Comparison of ENCODE assay signal across 9 mouse cellular contexts in genomic region chr3:121700364-121700952, GRCm38 (mm10). TPM values are rescaled to one million over a fixed set of nuclear protein-coding genes. Genes with fewer than 3 reads are reported as not detected.
DNase-seq lines count a peak whose midpoint lies in the region; ATAC-seq and TF ChIP-seq lines count a peak whose summit lies in the region.
"Had no signal": no experiment of that assay in that cellular context is flagged by ENCODE, and none has a peak within 500 bp of the region (broad histone marks: within the 10 kb centered on the region; RNA-seq: fewer than 3 reads in every experiment).

No protein-coding gene starts in this region.

- no peaks in the 10 kb centered on the region for H3K36me3 ChIP-seq in embryonic facial prominence, embryonic 11.5 days (replicated peaks; ENCODE audit: control insufficient read depth, insufficient read depth, low read depth, low read length)
- no peaks in the 10 kb centered on the region for H3K36me3 ChIP-seq in hindbrain, postnatal 0 days (ENCODE audit: insufficient read depth, low read length)
- no peaks in the 10 kb centered on the region for H3K36me3 ChIP-seq in midbrain, embryonic 15.5 days (replicated peaks)
- no peaks in the 10 kb centered on the region for H3K36me3 ChIP-seq in liver, embryonic 11.5 days (ENCODE audit: control insufficient read depth, insufficient read depth, low read length)

- DNase-seq in brain, embryonic 14.5 days (ENCODE audit: low read depth): peak; percentile 98
- peak; percentile 63 for DNase-seq in embryonic facial prominence, embryonic 11.5 days (ENCODE audit: low spot score)
- peak; percentile 89 for DNase-seq in hindbrain, postnatal 0 days (ENCODE audit: low spot score)
- no peak for DNase-seq in liver, embryonic 11.5 days (ENCODE audit: low spot score)
- no peak for DNase-seq in spleen, adult 12 weeks (ENCODE audit: low spot score)
- DNase-seq in adipocyte (ENCODE audit: low spot score): no peak
- DNase-seq in kidney, postnatal 14 days: no peak

- no peaks in the 10 kb centered on the region for H3K4me1 ChIP-seq in embryonic facial prominence, embryonic 11.5 days (ENCODE audit: control insufficient read depth, insufficient read depth, low read length)
- H3K4me1 ChIP-seq in hindbrain, postnatal 0 days (ENCODE audit: insufficient read depth, low read length): peaks cover 15% of the 10 kb centered on the region; the same call in 1 of the 2 replicates
- peaks cover 28% of the 10 kb centered on the region for H3K4me1 ChIP-seq in midbrain, embryonic 15.5 days
- H3K4me1 ChIP-seq in liver, embryonic 11.5 days (replicated peaks; ENCODE audit: control insufficient read depth, insufficient read depth, low read length): no peaks in the 10 kb centered on the region

- no peak overlapping the region for H3K4me2 ChIP-seq in embryonic facial prominence, embryonic 11.5 days (ENCODE audit: low read depth, low read length)
- H3K4me2 ChIP-seq in hindbrain, postnatal 0 days (ENCODE audit: low read depth, low read length): peak overlapping the region; percentile 42
- H3K4me2 ChIP-seq in midbrain, embryonic 15.5 days: peak overlapping the region; percentile 43
- no peak overlapping the region for H3K4me2 ChIP-seq in liver, embryonic 11.5 days

- WGBS in embryonic facial prominence, embryonic 11.5 days: 40% methylated on average over 8 of the region's 8 CpGs
- WGBS in hindbrain, postnatal 0 days: 9% methylated on average over 8 of the region's 8 CpGs
- 4% methylated on average over 8 of the region's 8 CpGs for WGBS in midbrain, embryonic 15.5 days
- 59% methylated on average over 8 of the region's 8 CpGs for WGBS in liver, embryonic 11.5 days

- no peak overlapping the region for H3K9ac ChIP-seq in embryonic facial prominence, embryonic 11.5 days (replicated peaks; ENCODE audit: low read length)
- H3K9ac ChIP-seq in hindbrain, postnatal 0 days (replicated peaks; ENCODE audit: low read length): no peak overlapping the region
- H3K9ac ChIP-seq in midbrain, embryonic 15.5 days: no peak overlapping the region
- H3K9ac ChIP-seq in liver, embryonic 11.5 days (ENCODE audit: low read depth, low read length): no peak overlapping the region

- no peak overlapping the region for H3K27ac ChIP-seq in embryonic facial prominence, embryonic 11.5 days (replicated peaks; ENCODE audit: low read depth, low read length)
- peak overlapping the region; percentile 84 for H3K27ac ChIP-seq in hindbrain, postnatal 0 days
- H3K27ac ChIP-seq in midbrain, embryonic 15.5 days: peak overlapping the region; percentile 89
- no peak overlapping the region for H3K27ac ChIP-seq in liver, embryonic 11.5 days (ENCODE audit: low read depth, low read length)

- TF ChIP-seq POLR2A in brain, embryonic 14.5 days (IDR thresholded peaks at IDR 0.05; ENCODE audit: borderline replicate concordance, extremely low read depth, insufficient read depth, insufficient read length, poor library complexity, severe bottlenecking): no peak

- H3K9me3 ChIP-seq in embryonic facial prominence, embryonic 11.5 days (replicated peaks; ENCODE audit: control insufficient read depth, low read length): no peaks in the 10 kb centered on the region
- H3K9me3 ChIP-seq in hindbrain, postnatal 0 days (ENCODE audit: low read length): no peaks in the 10 kb centered on the region
- no peaks in the 10 kb centered on the region for H3K9me3 ChIP-seq in midbrain, embryonic 15.5 days
- H3K9me3 ChIP-seq in liver, embryonic 11.5 days (ENCODE audit: control insufficient read depth, low read length): no peaks in the 10 kb centered on the region

- H3K4me3 ChIP-seq in embryonic facial prominence, embryonic 11.5 days (ENCODE audit: low read depth, low read length): no peak overlapping the region
- no peak overlapping the region for H3K4me3 ChIP-seq in hindbrain, postnatal 0 days (ENCODE audit: low read length)
- peak overlapping the region; percentile 18 for H3K4me3 ChIP-seq in midbrain, embryonic 15.5 days
- no peak overlapping the region for H3K4me3 ChIP-seq in liver, embryonic 11.5 days (ENCODE audit: low read depth, low read length)

- no peaks in the 10 kb centered on the region for H3K27me3 ChIP-seq in embryonic facial prominence, embryonic 11.5 days (ENCODE audit: control insufficient read depth, insufficient read depth, low read length)
- H3K27me3 ChIP-seq in hindbrain, postnatal 0 days (ENCODE audit: insufficient read depth, low read length): no peaks in the 10 kb centered on the region
- H3K27me3 ChIP-seq in midbrain, embryonic 15.5 days (replicated peaks): no peaks in the 10 kb centered on the region
- no peaks in the 10 kb centered on the region for H3K27me3 ChIP-seq in liver, embryonic 11.5 days (replicated peaks; ENCODE audit: control insufficient read depth, insufficient read depth, low read length)

- ATAC-seq in embryonic facial prominence, embryonic 11.5 days (replicated peaks; ENCODE audit: insufficient number of reproducible peaks, low FRiP score, low TSS enrichment, low read depth): peak; percentile 91
- peak; percentile 94 for ATAC-seq in hindbrain, postnatal 0 days
- ATAC-seq in midbrain, embryonic 15.5 days (replicated peaks): peak; percentile 96
- no peak for ATAC-seq in liver, embryonic 11.5 days (replicated peaks; ENCODE audit: low FRiP score)

- no peak for TF ChIP-seq CTCF in brain, embryonic 14.5 days (IDR thresholded peaks at IDR 0.05; ENCODE audit: borderline replicate concordance, extremely low read depth, insufficient read depth, insufficient read length)
- TF ChIP-seq CTCF in hindbrain, postnatal 0 days (IDR thresholded peaks at IDR 0.05; ENCODE audit: low read depth): no peak

RNA-seq across cellular contexts. Expression of gene F3, which starts 22.9 kb away (rescaled TPM):
- polyA plus RNA-seq in brain, embryonic 14.5 days (2012; rRNA removed): 6.5 and 7.5 TPM in 2 replicates
- 14.2 and 14.9 TPM in 2 replicates for polyA plus RNA-seq in embryonic facial prominence, embryonic 11.5 days (2014; fragmentation: Nextera tagmentation; extraction: Ambion mirVana)
- 12.0 and 16.1 TPM in 2 replicates for total RNA-seq in hindbrain, postnatal 0 days (2014; rRNA removed)
- 15.2 and 18.9 TPM in 2 replicates for polyA plus RNA-seq in hindbrain, postnatal 0 days (2015; fragmentation: Nextera tagmentation; extraction: Ambion mirVana)
- polyA plus RNA-seq in midbrain, embryonic 15.5 days (2015; fragmentation: Nextera tagmentation; extraction: Ambion mirVana): 7.3 and 9.1 TPM in 2 replicates
- 1.7 and 2.3 TPM in 2 replicates for polyA plus RNA-seq in liver, embryonic 11.5 days (2014; fragmentation: Nextera tagmentation; extraction: Ambion mirVana)

RNA-seq across cellular contexts. Expression of gene 4930432M17Rik, which starts 29.9 kb away (rescaled TPM):
- polyA plus RNA-seq in brain, embryonic 14.5 days (2012; rRNA removed): not detected in 2 replicates
- polyA plus RNA-seq in embryonic facial prominence, embryonic 11.5 days (2014; fragmentation: Nextera tagmentation; extraction: Ambion mirVana): not detected in 2 replicates
- total RNA-seq in hindbrain, postnatal 0 days (2014; rRNA removed): not detected in 2 replicates
- polyA plus RNA-seq in hindbrain, postnatal 0 days (2015; fragmentation: Nextera tagmentation; extraction: Ambion mirVana): not detected in 2 replicates
- not detected in 2 replicates for polyA plus RNA-seq in midbrain, embryonic 15.5 days (2015; fragmentation: Nextera tagmentation; extraction: Ambion mirVana)
- polyA plus RNA-seq in liver, embryonic 11.5 days (2014; fragmentation: Nextera tagmentation; extraction: Ambion mirVana): not detected in 2 replicates
- total RNA-seq: neutrophil, adult 5-6 weeks had no signal

Comparison
In these comparisons a context has a peak if more than half of its experiments do, and no peak if none do; other contexts are left out.
1. DNase-seq: peak in brain, embryonic 14.5 days (single experiment), embryonic facial prominence, embryonic 11.5 days (single experiment) and hindbrain, postnatal 0 days (single experiment); none in liver, embryonic 11.5 days (single experiment), spleen, adult 12 weeks (single experiment), adipocyte (single experiment) and kidney, postnatal 14 days (single experiment).
2. H3K27ac ChIP-seq: peak in hindbrain, postnatal 0 days (single experiment) and midbrain, embryonic 15.5 days (single experiment); none in embryonic facial prominence, embryonic 11.5 days (single experiment) and liver, embryonic 11.5 days (single experiment).
3. H3K4me2 ChIP-seq: peak in hindbrain, postnatal 0 days (single experiment) and midbrain, embryonic 15.5 days (single experiment); none in embryonic facial prominence, embryonic 11.5 days (single experiment) and liver, embryonic 11.5 days (single experiment).